Mouse (Mus musculus) olfactory bulb, adult 2 months (tissue): ENCODE measurements at regions not wholly inside any gene's neighbourhood (a gene's known extent, or its start where the extent isn't known, plus 50 kb on each side); places are given as distances from the start of the nearest gene placed in this dataset.

Source experiments
- CTCF ChIP-seq: fragments of 200-500 bp; IDR thresholded peaks from 2 replicates; pipeline ENCODE4 v1.5.1; 2012; ENCODE audit warnings: low read depth, mild to moderate bottlenecking, low read length, moderate library complexity; ENCODE audit not compliant: insufficient read depth
- POLR2A ChIP-seq: fragments of 200-500 bp; IDR thresholded peaks from 2 replicates; pipeline ENCODE4 v1.6.1; 2012; ENCODE audit warnings: mild to moderate bottlenecking, low read depth, low read length, moderate library complexity; ENCODE audit not compliant: insufficient read depth

GRCm38 (mm10) chr5:77827971-77828370, 420.1 kb upstream of the Igfbp7 start:
- TF ChIP-seq POLR2A (no peak), CTCF (no peak)
